Mouse (Mus musculus) limb, embryonic 13.5 days (tissue): ENCODE data around the gene Ecm2. TPM values are rescaled to one million over a fixed set of nuclear protein-coding genes. Genes with fewer than 3 reads are reported as not detected.

Experiments used
- ATAC-seq: fragments of 200-750 bp; cut with Nextera tagmentation; 2 replicates; pipeline ENCODE4 v1.8.0; 2017; ENCODE audit warnings: low read depth, moderate number of reproducible peaks, moderate TSS enrichment; ENCODE audit not compliant: low FRiP score
- H3K27ac ChIP-seq: fragments of 300-500 bp; sonication (generic); 2 replicates; pipeline ENCODE4 v1.5.1; 2015; ENCODE audit warnings: inconsistent platforms, mild to moderate bottlenecking, moderate library complexity
- H3K27me3 ChIP-seq: fragments of 300-500 bp; sonication (generic); 2 replicates; pipeline ENCODE4 v1.6.1; 2015; ENCODE audit warnings: mild to moderate bottlenecking, inconsistent platforms
- H3K36me3 ChIP-seq: fragments of 300-500 bp; sonication (generic); 2 replicates; pipeline ENCODE4 v1.6.1; 2015; ENCODE audit warnings: inconsistent platforms, mild to moderate bottlenecking, moderate library complexity
- H3K4me1 ChIP-seq: fragments of 300-500 bp; sonication (generic); 2 replicates; pipeline ENCODE4 v1.6.1; 2015; ENCODE audit warnings: inconsistent platforms
- H3K4me2 ChIP-seq: fragments of 300-500 bp; sonication (generic); replicated peaks from 2 replicates; pipeline ENCODE4 v1.6.1; 2015; ENCODE audit warnings: inconsistent platforms, mild to moderate bottlenecking, moderate library complexity
- H3K4me3 ChIP-seq: fragments of 300-500 bp; sonication (generic); 2 replicates; pipeline ENCODE4 v1.5.1; 2015; ENCODE audit warnings: moderate library complexity, mild to moderate bottlenecking, inconsistent platforms
- H3K9ac ChIP-seq: fragments of 300-500 bp; sonication (generic); 2 replicates; pipeline ENCODE4 v1.6.1; 2015; ENCODE audit warnings: mild to moderate bottlenecking, inconsistent platforms
- H3K9me3 ChIP-seq: fragments of 300-500 bp; sonication (generic); 2 replicates; pipeline ENCODE4 v1.6.1; 2016; ENCODE audit warnings: inconsistent platforms
- WGBS: fragments of 180-500 bp; shearing (Covaris S2); methylation state at CpG from one replicate; pipeline ENCODE4 v1.1.7; 2015; 5-methylcytosine and 5-hydroxymethylcytosine counted together
- polyA plus RNA-seq: library from polyadenylated mRNA; unstranded; fragments of >200 nt; fragmentation: Nextera tagmentation; extraction: Ambion mirVana; gene quantifications from 2 replicates; pipeline ENCODE4 v1.2.1, GENCODE M21; 2015

The Ecm2 gene
- polyA plus RNA-seq, 1 experiment from 2014 or later: 1.9 TPM

DNA sequence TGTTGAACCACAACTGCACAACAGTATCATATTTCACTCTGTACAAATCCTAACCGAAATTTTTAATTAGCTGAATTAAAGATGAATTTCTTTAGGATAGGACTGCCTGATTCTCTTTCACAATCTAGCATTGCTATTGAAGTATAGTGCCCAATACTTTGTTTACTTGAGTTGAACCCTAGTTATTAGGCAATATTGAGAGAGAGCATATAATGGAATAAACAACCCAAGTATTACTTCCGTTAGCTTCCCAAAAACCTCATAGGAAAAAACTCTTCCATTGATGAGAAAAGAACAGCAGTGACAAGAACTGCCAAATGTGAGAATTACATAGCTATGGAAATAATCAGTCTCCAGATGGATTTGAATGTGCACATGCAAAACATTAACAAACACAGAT, 21.6 kb downstream of the Ecm2 start:
- Histone ChIP-seq H3K4me2 (no peak overlapping the region), H3K9me3 (no peaks in the 10 kb centered on the region)
- 67% methylated on average over 2 of the region's 2 CpGs for WGBS

DNA sequence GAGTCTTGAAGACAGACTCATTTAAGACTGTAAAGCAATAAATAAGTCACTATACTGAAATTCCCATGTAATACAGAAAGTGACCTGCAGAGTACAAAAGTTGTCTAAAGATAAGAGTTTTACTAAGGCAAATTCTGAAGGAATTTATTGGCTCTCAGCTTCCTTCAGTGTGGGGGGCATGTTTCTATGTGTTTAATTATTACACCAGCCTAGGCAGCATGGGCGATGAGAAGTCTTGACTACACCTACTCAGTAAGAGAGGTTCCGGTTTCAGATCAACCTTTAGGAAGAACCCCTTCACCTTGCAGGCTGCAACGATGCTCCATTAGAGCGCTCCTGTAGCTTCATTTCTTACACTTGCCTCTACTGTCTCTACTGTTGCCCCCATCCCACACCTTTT, 26.0 kb downstream of the Ecm2 start:
- Histone ChIP-seq H3K27ac (no peak overlapping the region), H3K4me3 (no peak overlapping the region), H3K4me1 (0 out of 2 replicates have a peak, but pooled peaks cover 2% of the 10 kb centered on the region), H3K36me3 (no peaks in the 10 kb centered on the region), H3K27me3 (no peaks in the 10 kb centered on the region), H3K9ac (no peak overlapping the region), H3K4me2 (no peak overlapping the region), H3K9me3 (no peaks in the 10 kb centered on the region)
- WGBS: 97% methylated on average over 4 of the region's 4 CpGs
- ATAC-seq: no peak

More for the DNA sequence above, 21.6 kb downstream of the Ecm2 start:
- no peak for ATAC-seq
- H3K36me3 ChIP-seq: no peaks in the 10 kb centered on the region
- no peak overlapping the region for H3K27ac ChIP-seq
- H3K27me3 ChIP-seq: no peaks in the 10 kb centered on the region
- H3K4me1 ChIP-seq: no peaks in the 10 kb centered on the region
- no peak overlapping the region for H3K4me3 ChIP-seq
- no peak overlapping the region for H3K9ac ChIP-seq

DNA sequence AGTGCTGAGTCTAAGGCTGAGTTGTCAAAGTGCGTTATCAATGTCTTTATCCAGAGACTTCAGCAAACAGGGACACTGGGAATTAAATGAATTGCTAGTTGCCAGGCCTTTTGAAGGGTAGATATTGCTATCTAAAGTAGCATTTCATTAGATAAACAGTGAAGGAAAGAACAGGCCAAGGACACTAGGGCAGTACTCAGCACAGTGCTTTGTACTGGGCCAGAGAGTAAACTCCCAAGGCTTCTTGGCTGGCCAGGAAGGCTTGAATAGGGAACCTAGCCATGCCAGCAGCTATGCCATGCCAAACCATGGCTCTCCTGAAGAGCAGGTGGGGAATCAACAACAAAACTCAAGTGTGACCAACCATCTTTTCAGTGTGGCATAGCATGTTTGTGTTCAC, 32.3 kb downstream of the Ecm2 start:
- 96% methylated on average over 1 of the region's 1 CpGs for WGBS
- H3K36me3 ChIP-seq: no peaks in the 10 kb centered on the region
- no peaks in the 10 kb centered on the region for H3K9me3 ChIP-seq
- no peaks in the 10 kb centered on the region for H3K27me3 ChIP-seq
- H3K4me1 ChIP-seq: peaks cover 12% of the 10 kb centered on the region
- no peak overlapping the region for H3K27ac ChIP-seq
- no peak for ATAC-seq
- no peak overlapping the region for H3K4me3 ChIP-seq
- H3K9ac ChIP-seq: no peak overlapping the region
- H3K4me2 ChIP-seq: no peak overlapping the region

DNA sequence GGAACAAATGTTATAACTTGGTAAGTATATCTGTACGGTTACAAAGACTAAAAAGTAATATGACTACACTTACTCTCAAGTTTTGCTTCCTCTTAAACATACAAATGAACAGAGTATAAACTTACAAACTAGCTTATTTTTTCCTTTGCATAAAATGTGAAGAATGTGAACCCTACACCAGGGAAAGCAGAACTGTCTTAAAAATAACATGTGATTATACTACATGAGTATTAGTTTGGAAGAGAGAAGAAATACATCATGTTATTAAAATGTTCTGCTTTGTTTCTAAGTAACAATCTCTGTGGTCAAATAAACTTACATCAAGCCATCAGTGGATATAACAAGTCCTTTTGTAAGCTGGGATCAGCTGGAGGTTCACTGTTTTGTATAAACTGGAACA, 34.1 kb downstream of the Ecm2 start:
- Histone ChIP-seq H3K27ac (no peak overlapping the region), H3K4me1 (peaks cover 16% of the 10 kb centered on the region), H3K4me3 (no peak overlapping the region), H3K4me2 (no peak overlapping the region), H3K27me3 (no peaks in the 10 kb centered on the region), H3K36me3 (no peaks in the 10 kb centered on the region), H3K9ac (no peak overlapping the region), H3K9me3 (no peaks in the 10 kb centered on the region)
- ATAC-seq: peak; percentile 61; the same call in 1 of the 2 replicates
- 57% methylated on average over 1 of the region's 1 CpGs for WGBS

DNA sequence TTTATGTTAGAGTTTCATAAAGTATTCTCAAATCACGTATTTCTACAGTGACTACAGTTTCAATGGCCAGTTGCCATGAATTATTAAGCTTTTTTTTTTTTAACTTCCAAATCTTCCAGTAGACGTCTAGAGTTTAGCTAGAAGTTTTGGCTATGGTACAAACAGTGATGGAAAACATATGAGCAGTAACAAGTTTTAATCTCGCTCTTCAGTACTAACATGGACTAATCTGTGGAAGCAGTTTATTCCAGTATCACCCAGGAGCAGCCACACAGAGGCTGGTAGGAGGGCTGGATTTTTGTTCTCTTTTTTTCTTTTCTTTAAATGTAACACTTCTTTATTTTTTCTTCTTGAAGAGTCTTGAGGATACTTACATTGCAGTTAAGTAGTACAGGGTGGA, 39.7 kb downstream of the Ecm2 start, which contains the start of gene Aspn:
Gene Aspn, plus strand, starts transcription at position 165 of the 400 bp plus-strand sequence.
- Histone ChIP-seq H3K27me3 (no peaks in the 10 kb centered on the region), H3K4me2 (no peak within 1 kb of the TSS; the same call in 1 of the 2 replicates), H3K36me3 (no peaks in the 10 kb centered on the region), H3K27ac (peak within 1 kb of the TSS; percentile 55; the same call in 1 of the 2 replicates), H3K9me3 (no peaks in the 10 kb centered on the region), H3K9ac (no peak within 1 kb of the TSS), H3K4me1 (peaks cover 41% of the 10 kb centered on the region), H3K4me3 (no peak within 1 kb of the TSS)
- ATAC-seq: peak; percentile 55; the same call in 1 of the 2 replicates
- WGBS: 25% methylated on average over 3 of the region's 3 CpGs

DNA sequence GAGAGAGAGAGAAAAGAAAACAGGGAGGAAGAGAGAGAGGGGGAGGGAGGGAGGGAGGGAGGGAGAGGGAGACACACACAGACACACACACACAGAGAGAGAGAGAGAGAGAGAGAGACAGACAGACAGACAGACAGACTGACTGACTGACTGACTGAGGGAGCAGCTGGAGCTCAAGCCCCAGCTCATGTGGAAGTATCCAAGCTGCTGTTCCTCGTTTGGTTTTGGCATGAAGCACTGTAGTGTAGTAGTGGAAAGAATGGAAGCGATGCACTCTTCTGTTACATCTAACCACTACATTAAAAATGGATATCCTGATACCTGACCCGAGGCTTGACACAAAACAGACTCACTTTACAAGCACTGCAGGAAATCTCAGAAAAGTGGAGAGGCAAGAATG, 41.0 kb downstream of the Ecm2 start:
- no peaks in the 10 kb centered on the region for H3K27me3 ChIP-seq
- H3K4me3 ChIP-seq: no peak overlapping the region
- H3K9ac ChIP-seq: no peak overlapping the region; the same call in 1 of the 2 replicates
- H3K9me3 ChIP-seq: no peaks in the 10 kb centered on the region
- H3K4me1 ChIP-seq: peaks cover 41% of the 10 kb centered on the region
- peak overlapping the region; percentile 27 for H3K4me2 ChIP-seq
- no peaks in the 10 kb centered on the region for H3K36me3 ChIP-seq
- WGBS: 21% methylated on average over 3 of the region's 3 CpGs
- peak; percentile 78 for ATAC-seq
- peak overlapping the region; percentile 75 for H3K27ac ChIP-seq

DNA sequence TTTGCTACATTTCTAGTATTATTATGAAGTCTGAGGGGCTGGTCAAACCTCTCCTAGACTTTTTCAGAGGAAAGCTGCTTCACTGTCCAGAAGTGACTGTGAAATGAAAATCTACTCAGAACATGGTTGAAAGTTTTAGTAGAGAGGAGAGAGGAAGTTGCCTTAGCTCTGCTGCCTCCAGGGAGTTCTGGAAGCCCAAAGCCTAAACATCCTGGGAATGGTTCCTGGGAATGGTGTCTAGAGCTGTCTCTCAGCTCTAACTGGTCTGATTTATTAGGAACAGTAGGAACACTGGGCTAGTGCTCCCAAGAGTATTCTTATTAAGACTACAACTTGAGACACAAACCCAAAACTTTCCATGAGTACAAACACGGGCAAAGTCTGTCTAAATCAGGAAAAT, 41.9 kb downstream of the Ecm2 start:
- H3K4me2 ChIP-seq: peak overlapping the region; percentile 31
- no peaks in the 10 kb centered on the region for H3K36me3 ChIP-seq
- H3K27me3 ChIP-seq: no peaks in the 10 kb centered on the region
- H3K4me3 ChIP-seq: no peak overlapping the region
- H3K27ac ChIP-seq: peak overlapping the region; percentile 75; the same call in 1 of the 2 replicates
- no peak for ATAC-seq
- H3K9me3 ChIP-seq: no peaks in the 10 kb centered on the region
- 68% methylated on average over 1 of the region's 1 CpGs for WGBS
- peaks cover 35% of the 10 kb centered on the region for H3K4me1 ChIP-seq
- no peak overlapping the region for H3K9ac ChIP-seq

DNA sequence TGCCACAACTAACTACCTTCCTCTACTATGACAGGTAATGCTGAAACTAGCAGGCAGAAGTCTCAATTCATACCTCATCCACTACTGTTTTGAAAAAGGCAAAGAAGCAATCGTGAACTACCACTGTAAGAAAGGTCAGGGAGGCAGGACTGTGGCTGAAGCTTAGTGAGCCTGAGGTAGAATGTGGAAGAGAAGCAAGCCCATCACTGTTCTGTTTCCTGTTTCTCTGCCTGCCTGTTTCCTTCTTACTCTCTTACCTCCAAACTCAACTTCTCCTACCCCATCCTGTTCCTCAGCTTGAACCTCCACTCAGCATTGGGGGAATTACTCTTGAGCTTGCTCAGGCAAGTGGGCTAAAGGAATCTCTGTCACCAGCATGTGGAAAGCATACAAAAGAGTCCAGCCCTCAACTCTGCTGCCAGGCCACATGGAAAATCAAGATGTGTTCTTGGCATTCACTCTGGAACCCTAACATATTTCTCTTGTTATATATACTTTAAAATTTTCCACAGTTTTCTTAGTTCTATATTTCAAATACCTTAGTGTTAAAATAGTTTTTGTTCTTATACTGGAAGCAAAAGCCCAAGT, 43.0 kb downstream of the Ecm2 start:
- Histone ChIP-seq H3K4me1 (peaks cover 31% of the 10 kb centered on the region), H3K9ac (no peak overlapping the region), H3K27me3 (no peaks in the 10 kb centered on the region), H3K9me3 (no peaks in the 10 kb centered on the region), H3K4me3 (no peak overlapping the region), H3K4me2 (no peak overlapping the region), H3K27ac (peak overlapping the region; percentile 28; the same call in 1 of the 2 replicates), H3K36me3 (no peaks in the 10 kb centered on the region)
- no peak for ATAC-seq
- WGBS: 77% methylated on average over 1 of the region's 1 CpGs

DNA sequence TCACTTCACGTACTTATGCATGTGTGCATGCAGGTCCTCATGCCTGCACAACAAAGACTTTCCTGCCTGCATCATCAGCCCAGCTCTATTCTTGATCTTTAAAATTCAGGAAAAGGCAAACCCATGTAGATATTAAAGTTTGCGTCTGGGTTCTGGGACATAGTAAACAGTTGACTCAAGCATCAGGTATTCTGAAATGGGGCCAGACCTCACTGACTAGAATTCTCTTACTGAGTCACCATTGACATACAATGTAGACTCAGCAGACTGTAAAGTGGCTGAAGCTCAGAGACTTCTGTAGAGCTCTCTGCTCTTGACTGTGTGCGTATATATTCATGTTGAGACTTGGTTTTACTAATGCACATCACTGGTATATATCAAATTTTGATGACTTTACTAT, 45.0 kb downstream of the Ecm2 start:
- Histone ChIP-seq H3K27ac (no peak overlapping the region), H3K27me3 (no peaks in the 10 kb centered on the region), H3K4me2 (no peak overlapping the region), H3K36me3 (no peaks in the 10 kb centered on the region), H3K4me1 (peaks cover 25% of the 10 kb centered on the region), H3K9ac (no peak overlapping the region), H3K4me3 (no peak overlapping the region), H3K9me3 (no peaks in the 10 kb centered on the region)
- WGBS: 88% methylated on average over 3 of the region's 3 CpGs
- ATAC-seq: no peak

DNA sequence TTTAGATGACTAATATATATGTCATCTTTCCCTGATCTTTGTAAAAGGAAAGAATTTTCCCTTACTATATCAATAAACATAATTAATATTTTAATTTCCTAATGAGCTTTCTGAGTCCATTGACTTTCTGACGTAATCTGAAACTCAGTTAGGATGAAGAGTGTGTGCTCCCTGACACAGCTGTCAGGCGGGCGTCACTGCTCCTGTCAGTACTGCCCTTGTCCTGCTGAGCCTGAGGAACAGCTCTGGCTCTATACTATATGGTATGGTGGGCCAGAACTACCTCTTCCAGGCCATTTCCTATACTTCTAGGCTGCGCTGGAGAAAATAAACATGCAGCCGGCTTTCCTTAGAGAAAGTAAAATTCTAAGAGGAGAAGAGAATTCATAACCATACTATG, 49.9 kb downstream of the Ecm2 start:
- H3K4me3 ChIP-seq: no peak overlapping the region
- no peaks in the 10 kb centered on the region for H3K9me3 ChIP-seq
- H3K27ac ChIP-seq: no peak overlapping the region
- no peaks in the 10 kb centered on the region for H3K36me3 ChIP-seq
- ATAC-seq: no peak
- H3K4me2 ChIP-seq: no peak overlapping the region
- H3K4me1 ChIP-seq: no peaks in the 10 kb centered on the region
- H3K9ac ChIP-seq: no peak overlapping the region
- no peaks in the 10 kb centered on the region for H3K27me3 ChIP-seq
- WGBS: 83% methylated on average over 5 of the region's 5 CpGs

DNA sequence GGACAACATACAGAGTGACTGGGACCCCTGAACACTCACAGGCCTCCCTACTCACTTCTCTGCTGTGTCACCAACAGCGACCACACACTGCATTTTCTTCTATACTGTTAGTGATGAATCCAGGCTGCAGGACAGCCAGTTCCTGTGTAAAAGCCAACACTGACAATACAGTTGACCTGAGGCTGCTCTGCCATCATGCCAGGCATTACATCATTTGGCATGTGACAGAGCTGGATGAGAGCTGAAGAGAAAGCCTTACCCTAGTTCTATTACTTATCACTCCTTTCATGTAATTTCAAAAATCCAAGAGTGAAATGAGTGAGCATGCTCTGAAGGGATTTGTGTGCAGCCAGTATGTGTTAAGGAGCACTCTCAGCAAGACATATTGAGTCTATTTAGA, 51.6 kb downstream of the Ecm2 start:
- Histone ChIP-seq H3K4me1 (no peaks in the 10 kb centered on the region), H3K4me3 (no peak overlapping the region), H3K9me3 (no peaks in the 10 kb centered on the region), H3K36me3 (no peaks in the 10 kb centered on the region), H3K27me3 (no peaks in the 10 kb centered on the region), H3K27ac (no peak overlapping the region), H3K9ac (no peak overlapping the region), H3K4me2 (no peak overlapping the region)
- 83% methylated on average over 1 of the region's 1 CpGs for WGBS
- no peak for ATAC-seq

DNA sequence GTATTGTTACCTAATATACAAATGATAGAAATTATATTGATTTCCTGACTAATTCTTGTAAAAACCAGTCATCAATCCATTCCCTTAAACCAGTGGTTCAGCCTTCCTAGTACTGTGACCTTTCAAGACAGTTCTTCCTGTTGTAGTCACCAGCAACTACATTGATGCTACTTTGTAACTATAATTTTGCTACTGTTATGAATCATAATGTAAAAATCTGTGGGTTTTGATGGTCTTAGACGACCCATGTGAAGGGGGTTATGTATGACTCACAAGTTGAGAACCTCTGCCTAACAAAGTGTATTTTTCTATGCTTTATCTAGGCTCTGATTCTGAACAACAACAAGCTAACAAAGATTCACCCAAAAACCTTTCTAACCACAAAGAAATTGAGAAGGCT, 52.3 kb downstream of the Ecm2 start:
- Histone ChIP-seq H3K36me3 (no peaks in the 10 kb centered on the region), H3K27me3 (no peaks in the 10 kb centered on the region), H3K4me1 (no peaks in the 10 kb centered on the region), H3K4me2 (no peak overlapping the region), H3K9me3 (no peaks in the 10 kb centered on the region), H3K4me3 (no peak overlapping the region), H3K9ac (no peak overlapping the region), H3K27ac (no peak overlapping the region)
- WGBS: 67% methylated on average over 1 of the region's 1 CpGs
- ATAC-seq: no peak

DNA sequence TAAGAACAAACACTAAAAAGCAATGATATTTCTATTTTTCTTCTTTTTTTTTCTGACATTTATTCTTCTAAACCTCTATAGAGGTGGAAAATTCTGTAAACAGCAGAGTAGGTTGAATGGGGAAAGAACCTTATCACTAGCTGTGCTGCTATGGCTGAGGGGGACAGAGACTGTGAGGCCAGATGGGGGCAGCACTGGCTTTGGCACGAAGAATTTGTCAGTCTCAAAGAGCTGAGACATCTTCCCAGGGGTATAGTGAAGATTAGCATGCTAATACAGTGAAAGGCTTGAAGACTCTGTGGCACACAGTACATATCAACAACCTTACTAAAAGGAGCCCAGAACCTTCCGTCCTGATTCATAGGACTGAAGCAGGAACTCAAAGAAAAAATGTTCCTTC, 54.6 kb downstream of the Ecm2 start:
- Histone ChIP-seq H3K9me3 (no peaks in the 10 kb centered on the region), H3K9ac (no peak overlapping the region)
- 44% methylated on average over 2 of the region's 2 CpGs for WGBS

More for the DNA sequence above, 54.6 kb downstream of the Ecm2 start:
- Histone ChIP-seq H3K4me1 (no peaks in the 10 kb centered on the region), H3K4me2 (no peak overlapping the region), H3K4me3 (no peak overlapping the region), H3K27ac (no peak overlapping the region), H3K36me3 (no peaks in the 10 kb centered on the region), H3K27me3 (no peaks in the 10 kb centered on the region)
- no peak for ATAC-seq
